Mouse (Mus musculus) E14TG2a.4 (cell line): ENCODE data around the gene Auh.

ENCODE experiments used
- CTCF ChIP-seq: conservative IDR thresholded peaks from 2 replicates; pipeline ENCODE4 v1.5.1; 2014; ENCODE audit warnings: low read length
- NANOG ChIP-seq: IDR thresholded peaks from 2 replicates; pipeline ENCODE4 v1.6.1; 2014; ENCODE audit warnings: borderline replicate concordance, low read length, mixed read lengths
- POU5F1 ChIP-seq: IDR thresholded peaks from 2 replicates; pipeline ENCODE4 v1.6.1; 2014; ENCODE audit warnings: low read length, borderline replicate concordance

DNA sequence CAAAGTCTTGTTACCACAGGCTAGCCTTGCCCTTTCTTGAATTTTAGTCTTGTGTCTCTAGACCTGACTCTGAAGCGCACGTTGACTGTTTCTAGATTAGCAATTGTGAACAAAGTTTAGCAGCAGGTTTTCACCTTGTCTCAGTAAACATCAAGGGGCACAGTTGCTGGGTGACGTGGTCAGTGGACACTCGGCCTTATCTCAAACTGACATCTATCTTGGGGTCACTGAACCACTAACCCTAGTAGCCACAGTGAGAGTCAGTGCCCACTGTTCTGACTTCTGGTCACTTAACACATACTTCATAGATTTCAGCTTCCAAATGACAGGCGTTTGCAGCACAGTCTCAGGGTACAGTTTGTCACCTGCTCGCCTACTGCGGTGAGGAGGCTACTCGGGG, 93.2 kb downstream of the Auh start:
- no peak for TF ChIP-seq CTCF
- no peak for TF ChIP-seq NANOG
- TF ChIP-seq POU5F1: no peak
